Mouse (Mus musculus) intestine, embryonic 15.5 days (tissue): ENCODE data around the gene Shoc2. TPM values are rescaled to one million over a fixed set of nuclear protein-coding genes. Genes with fewer than 3 reads are reported as not detected.

ENCODE experiments used
- ATAC-seq: fragments of 200-750 bp; cut with Nextera tagmentation; 2 replicates; pipeline ENCODE4 v1.8.0; 2017; ENCODE audit warnings: moderate TSS enrichment, moderate library complexity
- H3K27ac ChIP-seq: fragments of 300-500 bp; sonication (generic); 2 replicates; pipeline ENCODE4 v1.5.1; 2015; ENCODE audit warnings: mild to moderate bottlenecking, inconsistent platforms
- H3K27me3 ChIP-seq: fragments of 300-500 bp; sonication (generic); replicated peaks from 2 replicates; pipeline ENCODE4 v1.6.1; 2015; ENCODE audit warnings: inconsistent platforms
- H3K36me3 ChIP-seq: fragments of 300-500 bp; sonication (generic); 2 replicates; pipeline ENCODE4 v1.6.1; 2015; ENCODE audit warnings: inconsistent platforms
- H3K4me1 ChIP-seq: fragments of 300-500 bp; sonication (generic); replicated peaks from 2 replicates; pipeline ENCODE4 v1.6.1; 2015; ENCODE audit warnings: inconsistent platforms
- H3K4me2 ChIP-seq: fragments of 300-500 bp; sonication (generic); replicated peaks from 2 replicates; pipeline ENCODE4 v1.6.1; 2015; ENCODE audit warnings: mild to moderate bottlenecking, inconsistent platforms
- H3K4me3 ChIP-seq: fragments of 300-500 bp; sonication (generic); replicated peaks from 2 replicates; pipeline ENCODE4 v1.5.1; 2015; ENCODE audit warnings: inconsistent platforms
- H3K9ac ChIP-seq: fragments of 300-500 bp; sonication (generic); 2 replicates; pipeline ENCODE4 v1.6.1; 2015; ENCODE audit warnings: inconsistent platforms
- H3K9me3 ChIP-seq: fragments of 300-500 bp; sonication (generic); 2 replicates; pipeline ENCODE4 v1.6.1; 2016; ENCODE audit warnings: inconsistent platforms
- WGBS: fragments of 180-500 bp; shearing (Covaris S2); methylation state at CpG from one replicate; pipeline ENCODE4 v1.1.7; 2015; 5-methylcytosine and 5-hydroxymethylcytosine counted together
- polyA plus RNA-seq: library from polyadenylated mRNA; unstranded; fragments of >200 nt; fragmentation: Nextera tagmentation; extraction: Ambion mirVana; gene quantifications from 2 replicates; pipeline ENCODE4 v1.2.1, GENCODE M21; 2015

The Shoc2 gene
- polyA plus RNA-seq, result 37.5 and 42.9 TPM in 2 replicates

GRCm38 (mm10) chr19:53943802-53944785 lies at the start of gene Shoc2, which contains the start of gene Bbip1:
TSS of gene Shoc2 (plus strand) at chr19:53944306.
TSS of gene Bbip1 (minus strand) at chr19:53944627.
- under 1% methylated on average over 60 of the region's 62 CpGs for WGBS
- Histone ChIP-seq H3K9ac (peak within 1 kb of the TSS; percentile 92), H3K9me3 (no peaks in the 10 kb centered on the region), H3K36me3 (no peaks in the 10 kb centered on the region), H3K27me3 (no peaks in the 10 kb centered on the region), H3K27ac (peak within 1 kb of the TSS; percentile 97), H3K4me3 (peak within 1 kb of the TSS; percentile 99), H3K4me2 (peak within 1 kb of the TSS; percentile 74), H3K4me1 (peaks cover 6% of the 10 kb centered on the region; the same call in 1 of the 2 replicates)
- peak; percentile 95 for ATAC-seq

- H3K9ac ChIP-seq, result no peak overlapping the region
- H3K27ac ChIP-seq, result peak overlapping the region; percentile 80
- H3K4me3 ChIP-seq, result no peak overlapping the region
- peaks cover 38% of the 10 kb centered on the region for H3K4me1 ChIP-seq
- no peaks in the 10 kb centered on the region for H3K27me3 ChIP-seq
- no peaks in the 10 kb centered on the region for H3K9me3 ChIP-seq
- no peak overlapping the region for H3K4me2 ChIP-seq
- H3K36me3 ChIP-seq, result no peaks in the 10 kb centered on the region
- WGBS, result 63% methylated on average over 12 of the region's 12 CpGs
- ATAC-seq, result peak; percentile 66
These were observed 49.5 kb upstream of the Shoc2 start for GRCm38 (mm10) chr19:53894538-53895121.

DNA sequence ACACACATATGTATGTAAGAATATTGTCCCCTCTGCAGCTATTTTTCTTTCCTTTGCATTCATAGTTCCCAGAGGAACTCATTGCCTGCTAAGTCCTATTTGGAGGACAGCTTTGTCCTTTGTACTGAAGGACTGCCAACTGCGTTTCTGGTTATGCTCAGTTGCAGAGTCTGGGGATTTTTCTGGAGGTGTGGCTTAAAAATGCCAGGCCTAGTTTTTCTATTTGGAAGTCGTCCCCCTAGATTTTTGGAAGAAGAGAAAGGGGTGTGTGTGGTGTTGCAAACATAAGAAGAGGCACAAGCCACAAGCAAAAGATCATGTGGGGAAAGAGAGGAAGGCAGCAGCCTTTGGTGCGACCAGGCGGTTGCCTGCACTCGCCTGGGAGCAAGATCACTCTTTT lies 46.1 kb upstream of the Shoc2 start:
- Histone ChIP-seq H3K27ac (no peak overlapping the region), H3K9ac (no peak overlapping the region), H3K36me3 (no peaks in the 10 kb centered on the region), H3K27me3 (no peaks in the 10 kb centered on the region), H3K4me2 (no peak overlapping the region), H3K4me3 (no peak overlapping the region), H3K9me3 (no peaks in the 10 kb centered on the region), H3K4me1 (peaks cover 19% of the 10 kb centered on the region)
- no peak for ATAC-seq
- 75% methylated on average over 5 of the region's 5 CpGs for WGBS

DNA sequence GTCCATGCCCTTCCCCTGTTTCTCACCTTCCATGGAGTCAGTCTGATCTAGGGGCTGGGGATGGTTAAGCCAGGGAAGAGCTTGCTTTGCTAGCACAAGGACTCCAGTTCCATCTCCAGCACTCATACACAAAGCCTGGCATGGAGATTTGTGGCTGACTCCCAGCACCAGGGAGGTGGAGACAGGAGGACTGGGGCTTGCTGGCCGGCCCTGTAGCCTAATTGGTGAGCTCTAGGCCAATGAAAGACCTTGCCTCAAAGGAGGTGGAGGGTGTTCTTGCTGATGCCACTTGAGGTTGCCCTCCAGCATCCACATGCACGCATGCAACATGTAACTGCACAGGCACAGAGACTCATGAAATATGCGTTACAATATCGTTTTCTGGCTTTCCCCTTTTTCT lies 45.6 kb upstream of the Shoc2 start:
- H3K4me2 ChIP-seq, result no peak overlapping the region
- H3K36me3 ChIP-seq, result no peaks in the 10 kb centered on the region
- peaks cover 17% of the 10 kb centered on the region for H3K4me1 ChIP-seq
- no peaks in the 10 kb centered on the region for H3K27me3 ChIP-seq
- no peak for ATAC-seq
- no peak overlapping the region for H3K9ac ChIP-seq
- H3K4me3 ChIP-seq, result no peak overlapping the region
- WGBS, result 74% methylated on average over 4 of the region's 4 CpGs
- H3K9me3 ChIP-seq, result no peaks in the 10 kb centered on the region
- no peak overlapping the region for H3K27ac ChIP-seq

- H3K4me3 ChIP-seq, result no peak overlapping the region
- H3K9me3 ChIP-seq, result no peaks in the 10 kb centered on the region
- WGBS, result 81% methylated on average over 25 of the region's 25 CpGs
- H3K36me3 ChIP-seq, result no peaks in the 10 kb centered on the region
- no peak overlapping the region for H3K27ac ChIP-seq
- no peak overlapping the region for H3K9ac ChIP-seq
- H3K27me3 ChIP-seq, result no peaks in the 10 kb centered on the region
- no peak overlapping the region for H3K4me2 ChIP-seq
- H3K4me1 ChIP-seq, result peaks cover 11% of the 10 kb centered on the region; the same call in 1 of the 2 replicates
- no peak for ATAC-seq
These were observed 44.9 kb upstream of the Shoc2 start for GRCm38 (mm10) chr19:53898970-53899900.

DNA sequence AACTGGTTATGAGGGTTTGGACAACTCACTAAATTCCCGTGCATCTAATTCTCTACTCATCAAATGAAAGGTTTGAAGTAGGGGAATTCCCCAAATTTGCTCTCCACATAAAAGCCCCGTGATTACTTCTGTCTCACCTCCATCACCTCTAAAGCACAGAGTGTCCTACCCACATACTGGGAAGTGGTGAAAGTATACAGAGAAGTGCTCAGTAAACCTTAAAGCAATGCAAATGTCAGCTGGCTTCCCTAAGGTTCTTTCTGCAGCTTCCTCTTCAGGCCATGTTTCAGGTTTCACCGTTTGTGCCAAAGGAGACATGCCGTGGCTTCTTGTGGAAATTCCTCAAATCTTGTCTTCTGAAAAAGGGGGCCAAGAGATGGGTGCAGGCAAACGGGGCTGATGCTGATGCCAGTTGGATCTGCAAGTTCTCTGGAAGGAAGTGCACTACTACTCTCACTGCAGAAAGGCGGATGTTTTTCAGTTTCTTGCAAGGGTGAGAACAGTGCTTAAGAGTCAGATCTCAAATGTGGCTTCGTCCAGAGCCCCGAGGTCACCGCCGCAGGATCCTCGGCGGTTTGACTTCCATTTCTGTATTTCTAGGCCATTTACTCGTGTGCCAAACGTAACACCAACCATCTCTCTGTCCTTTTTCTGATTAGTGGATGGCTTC lies 44.0 kb upstream of the Shoc2 start:
- H3K4me1 ChIP-seq, result peaks cover 11% of the 10 kb centered on the region; the same call in 1 of the 2 replicates
- H3K4me3 ChIP-seq, result no peak overlapping the region
- no peaks in the 10 kb centered on the region for H3K36me3 ChIP-seq
- H3K4me2 ChIP-seq, result no peak overlapping the region
- no peaks in the 10 kb centered on the region for H3K9me3 ChIP-seq
- H3K27ac ChIP-seq, result no peak overlapping the region
- no peaks in the 10 kb centered on the region for H3K27me3 ChIP-seq
- ATAC-seq, result no peak
- WGBS, result 83% methylated on average over 14 of the region's 14 CpGs
- H3K9ac ChIP-seq, result no peak overlapping the region

- peak; percentile 18; the same call in 1 of the 2 replicates for ATAC-seq
These were observed 42.0 kb upstream of the Shoc2 start for GRCm38 (mm10) chr19:53901931-53902738.

GRCm38 (mm10) chr19:53902739-53903487 lies 41.2 kb upstream of the Shoc2 start:
- under 1% methylated on average over 61 of the region's 61 CpGs for WGBS
- Histone ChIP-seq H3K4me2 (peak overlapping the region; percentile 78), H3K27me3 (no peaks in the 10 kb centered on the region), H3K4me3 (peak overlapping the region; percentile 94), H3K9ac (peak overlapping the region; percentile 91), H3K27ac (peak overlapping the region; percentile 91), H3K4me1 (peaks cover 8% of the 10 kb centered on the region; the same call in 1 of the 2 replicates), H3K36me3 (no peaks in the 10 kb centered on the region), H3K9me3 (no peaks in the 10 kb centered on the region)
- ATAC-seq, result peak; percentile 98

More at GRCm38 (mm10) chr19:53901931-53902738, 42.0 kb upstream of the Shoc2 start:
- H3K27ac ChIP-seq, result peak overlapping the region; percentile 91
- WGBS, result 42% methylated on average over 15 of the region's 15 CpGs
- H3K36me3 ChIP-seq, result no peaks in the 10 kb centered on the region
- H3K4me3 ChIP-seq, result peak overlapping the region; percentile 94
- peak overlapping the region; percentile 67 for H3K9ac ChIP-seq
- H3K27me3 ChIP-seq, result no peaks in the 10 kb centered on the region
- H3K4me2 ChIP-seq, result peak overlapping the region; percentile 78
- peaks cover 9% of the 10 kb centered on the region; the same call in 1 of the 2 replicates for H3K4me1 ChIP-seq
- H3K9me3 ChIP-seq, result no peaks in the 10 kb centered on the region

- peak; percentile 76 for ATAC-seq
- Histone ChIP-seq H3K27ac (peak overlapping the region; percentile 91), H3K4me1 (peaks cover 8% of the 10 kb centered on the region; the same call in 1 of the 2 replicates), H3K36me3 (no peaks in the 10 kb centered on the region), H3K9ac (peak overlapping the region; percentile 91), H3K27me3 (no peaks in the 10 kb centered on the region), H3K4me2 (peak overlapping the region; percentile 78), H3K9me3 (no peaks in the 10 kb centered on the region), H3K4me3 (peak overlapping the region; percentile 94)
- WGBS, result under 1% methylated on average over 47 of the region's 83 CpGs
These were observed 40.4 kb upstream of the Shoc2 start for GRCm38 (mm10) chr19:53903507-53904321.
